In the genomic region with DNA sequence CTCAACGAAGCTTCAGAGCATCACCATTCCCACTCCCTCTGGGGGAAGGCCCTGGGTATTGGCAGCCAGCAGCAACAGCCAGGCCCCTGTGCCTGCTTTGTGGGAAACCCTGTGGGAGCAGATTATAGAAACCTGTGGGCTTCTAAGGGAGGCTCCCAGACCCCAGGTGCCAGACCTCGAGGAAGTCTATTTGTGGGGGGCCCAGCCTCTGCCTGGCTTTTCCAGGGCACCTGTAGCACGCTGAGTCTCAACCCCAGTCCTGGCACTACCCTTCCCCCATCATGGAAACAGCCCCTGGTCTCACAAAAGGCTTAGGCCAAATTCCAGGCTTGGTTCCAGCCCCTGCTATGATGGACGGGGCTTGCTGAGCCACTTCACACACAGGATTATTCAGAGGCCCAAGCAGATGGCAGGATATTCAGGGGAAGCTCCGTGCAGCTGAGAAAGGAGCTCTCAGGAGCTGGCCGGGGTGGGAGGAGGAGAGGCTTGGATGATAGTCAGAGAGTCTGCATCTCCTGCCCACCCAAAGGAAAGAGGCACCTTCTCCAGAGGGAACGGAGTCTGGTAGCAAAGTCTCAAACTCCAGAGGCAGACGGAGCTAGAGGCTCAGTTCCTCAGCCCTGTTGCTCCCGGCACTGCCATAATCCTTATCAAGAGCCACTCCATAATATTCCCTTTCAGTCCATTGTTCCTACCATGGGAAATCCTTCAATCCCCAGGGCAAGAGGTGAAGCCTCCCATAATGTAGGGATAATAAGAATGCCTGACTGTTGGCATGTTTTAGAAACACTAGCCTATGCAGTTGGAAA, we compare ENCODE assay signal across 8 mouse cellular contexts. TPM values are rescaled to one million over a fixed set of nuclear protein-coding genes. Genes with fewer than 3 reads are reported as not detected.
DNase-seq lines count a peak whose midpoint lies in the region; TF ChIP-seq lines count a peak whose summit lies in the region.
"Had no signal": no experiment of that assay in that cellular context is flagged by ENCODE, and none has a peak within 500 bp of the region (broad histone marks: within the 10 kb centered on the region; RNA-seq: fewer than 3 reads in every experiment).

No protein-coding gene starts in this region.

- H3K4me1 ChIP-seq in olfactory bulb, adult 2 months (ENCODE audit: control insufficient read depth, insufficient read depth, low read length) = peaks cover 72% of the 10 kb centered on the region

- peak; percentile 4 for DNase-seq in cerebellum, adult 9-10 months
- peak; percentile 27 for DNase-seq in fibroblast of lung, adult 2 months (ENCODE audit: low read depth)
- peak; percentile 66 for DNase-seq in layer of hippocampus, adult 9-11 months
- no peak for DNase-seq in thymus, postnatal 10 days (ENCODE audit: low spot score in 2 of 2)
- DNase-seq in kidney, adult 11 months = no peak
- DNase-seq in c-Kit-positive CD71-positive TER-119-positive erythroid progenitor cells, embryonic 14.5 days (ENCODE audit: low spot score) = no peak

- 34% methylated on average over 9 of the region's 9 CpGs for WGBS in olfactory bulb, adult 2 months

- H3K4me3 ChIP-seq in olfactory bulb, adult 2 months (ENCODE audit: insufficient read depth, low read depth, low read length) = no peak overlapping the region
- H3K4me3 ChIP-seq: liver, embryonic 15.5 days had no signal

- TF ChIP-seq POLR2A in olfactory bulb, adult 2 months (IDR thresholded peaks at IDR 0.05; ENCODE audit: insufficient read depth, low read depth, low read length) = no peak

- no peak for TF ChIP-seq CTCF in olfactory bulb, adult 2 months (IDR thresholded peaks at IDR 0.05; ENCODE audit: insufficient read depth, low read depth, low read length)

- 0 out of 2 replicates have a peak overlapping the region, but pooled peaks have one; percentile 32 for H3K27ac ChIP-seq in olfactory bulb, adult 2 months (ENCODE audit: insufficient read depth, low read depth, low read length)
- H3K27ac ChIP-seq: liver, embryonic 15.5 days had no signal

RNA-seq across cellular contexts. Expression of a gene that starts 32.7 kb away (rescaled TPM):
- polyA plus RNA-seq in olfactory bulb, adult 2 months (2012; ENCODE audit: insufficient read depth, insufficient read length, low replicate concordance, missing spikeins) = not detected in 2 replicates

Comparison
In these comparisons a context has a peak if more than half of its experiments do, and no peak if none do; other contexts are left out.
1. DNase-seq: peak in cerebellum, adult 9-10 months (single experiment), fibroblast of lung, adult 2 months (single experiment) and layer of hippocampus, adult 9-11 months (single experiment); none in thymus, postnatal 10 days (0 of 2), kidney, adult 11 months (single experiment) and c-Kit-positive CD71-positive TER-119-positive erythroid progenitor cells, embryonic 14.5 days (single experiment).